Mouse (Mus musculus) cerebellum, adult 2 months (tissue): ENCODE data around the gene Scfd2. TPM values are rescaled to one million over a fixed set of nuclear protein-coding genes. Genes with fewer than 3 reads are reported as not detected.

ENCODE experiments used
- DNase-seq, 2 experiments: peaks; one replicate each; pipeline ENCODE4 v3.0.0; 2021
- H3K27ac ChIP-seq: fragments of 200-500 bp; 2 replicates; pipeline ENCODE4 v1.5.1; 2012; ENCODE audit warnings: low read length, control low read depth, inconsistent platforms; ENCODE audit not compliant: insufficient read depth
- H3K27me3 ChIP-seq: fragments of 200-500 bp; 2 replicates; pipeline ENCODE4 v1.6.1; 2012; ENCODE audit warnings: inconsistent platforms, mild to moderate bottlenecking, low read length, moderate library complexity; ENCODE audit not compliant: control insufficient read depth, insufficient read depth
- H3K4me1 ChIP-seq: fragments of 200-500 bp; 2 replicates; pipeline ENCODE4 v1.6.1; 2011; ENCODE audit warnings: low read length; ENCODE audit not compliant: control insufficient read depth, insufficient read depth
- H3K4me3 ChIP-seq: fragments of 200-500 bp; replicated peaks from 2 replicates; pipeline ENCODE3; 2011; ENCODE audit warnings: mild to moderate bottlenecking, low read depth, low read length, control low read depth; ENCODE audit not compliant: insufficient read depth
- CTCF ChIP-seq: fragments of 200-500 bp; IDR thresholded peaks from 2 replicates; pipeline ENCODE4 v1.5.1; 2011; ENCODE audit warnings: low read depth, mild to moderate bottlenecking, control low read depth, low read length, moderate library complexity, borderline replicate concordance; ENCODE audit not compliant: insufficient read depth
- POLR2A ChIP-seq: fragments of 200-500 bp; IDR thresholded peaks from 2 replicates; pipeline ENCODE4 v1.6.1; 2011; ENCODE audit warnings: low read length, control low read depth, borderline replicate concordance; ENCODE audit not compliant: insufficient read depth
- WGBS: fragments of 180-500 bp; shearing (Covaris S2); methylation state at CpG from one replicate; pipeline ENCODE4 v1.1.7; 2018; 5-methylcytosine and 5-hydroxymethylcytosine counted together
- polyA plus RNA-seq: library from polyadenylated mRNA; depleted of rRNA; stranded (reverse); fragments of >200 nt; gene quantifications from 2 replicates; pipeline ENCODE4 v1.2.3, GENCODE M21; 2012

The Scfd2 gene
- polyA plus RNA-seq, 1 experiment, result 17.7 TPM

GRCm38 (mm10) chr5:74321010-74321746 lies 210.4 kb downstream of the Scfd2 start:
- Histone ChIP-seq H3K27ac (no peak overlapping the region), H3K4me1 (peaks cover 4% of the 10 kb centered on the region), H3K4me3 (no peak overlapping the region), H3K27me3 (no peaks in the 10 kb centered on the region)
- peak in 1 of 2 experiments; percentile 32 for DNase-seq
- 63% methylated on average over 10 of the region's 10 CpGs for WGBS
- TF ChIP-seq POLR2A, result no peak
- no peak for TF ChIP-seq CTCF

DNA sequence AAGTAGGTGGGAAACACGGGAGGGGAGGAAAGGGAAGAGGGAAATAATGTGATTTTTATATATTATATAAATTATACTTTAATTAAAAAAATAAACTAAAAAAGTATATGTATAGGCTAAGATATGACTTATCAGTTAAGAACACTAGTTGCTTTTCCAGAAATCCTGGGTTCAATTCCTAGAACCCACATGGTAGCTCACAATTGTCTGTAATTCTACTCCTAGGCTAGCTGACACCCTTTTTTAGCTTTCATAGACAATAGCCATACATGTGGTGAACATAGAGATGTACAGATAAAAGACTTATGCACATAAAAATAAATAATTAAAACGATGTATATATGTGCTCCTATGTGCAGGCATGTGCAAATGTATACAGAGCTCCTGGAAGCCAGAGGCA lies 212.0 kb downstream of the Scfd2 start:
- Histone ChIP-seq H3K4me3 (no peak overlapping the region), H3K27ac (no peak overlapping the region), H3K27me3 (no peaks in the 10 kb centered on the region), H3K4me1 (peaks cover 4% of the 10 kb centered on the region)
- DNase-seq, result no peak
- WGBS, result 83% methylated on average over 2 of the region's 2 CpGs
- TF ChIP-seq POLR2A, result no peak
- no peak for TF ChIP-seq CTCF

GRCm38 (mm10) chr5:74317174-74317573 lies 214.4 kb downstream of the Scfd2 start:
- Histone ChIP-seq H3K4me3 (no peak overlapping the region), H3K27me3 (no peaks in the 10 kb centered on the region), H3K4me1 (peaks cover 8% of the 10 kb centered on the region), H3K27ac (no peak overlapping the region)
- no peak for DNase-seq
- 94% methylated on average over 3 of the region's 3 CpGs for WGBS
- TF ChIP-seq CTCF (no peak), POLR2A (no peak)

- no peak for TF ChIP-seq CTCF
- no peak for TF ChIP-seq POLR2A
- 96% methylated on average over 11 of the region's 11 CpGs for WGBS
- H3K4me1 ChIP-seq, result peaks cover 8% of the 10 kb centered on the region
Observed at GRCm38 (mm10) chr5:74316333-74316945, 215.1 kb downstream of the Scfd2 start.

DNA sequence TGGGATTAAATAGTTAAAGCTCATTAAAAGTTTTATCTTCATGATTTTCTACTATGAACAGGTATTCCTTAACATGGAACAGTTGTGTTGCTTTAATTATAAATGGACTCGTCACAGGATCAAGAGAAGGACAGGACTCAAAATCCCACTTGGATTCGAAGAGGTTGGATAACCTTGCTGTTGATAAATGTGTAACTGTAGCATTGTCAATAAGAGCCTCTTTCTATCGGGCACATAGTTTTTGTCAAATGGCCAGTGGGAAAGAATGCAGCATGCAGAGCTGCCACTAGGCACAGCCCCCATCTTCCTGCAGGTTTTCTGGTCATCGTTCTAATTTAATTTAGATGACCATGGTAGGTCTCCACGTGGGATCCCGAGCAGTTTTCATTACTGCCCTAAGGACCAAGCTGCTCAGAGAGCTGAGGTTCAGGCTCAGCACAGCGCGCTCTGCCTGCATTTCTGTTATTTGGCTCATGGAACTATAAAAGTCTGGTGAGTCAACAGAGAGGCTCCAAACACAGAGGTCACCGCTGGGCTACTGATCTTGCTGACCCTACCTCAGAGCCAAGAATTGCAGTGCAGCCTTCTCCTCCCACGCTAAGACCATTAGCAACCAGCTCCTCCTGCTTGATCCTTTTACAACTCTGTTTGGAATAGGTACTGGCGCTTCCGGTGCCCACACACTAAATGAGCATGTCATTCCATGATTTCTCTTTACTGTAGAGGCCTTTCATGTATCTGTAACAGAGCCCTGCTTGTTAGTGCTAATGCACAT lies 215.9 kb downstream of the Scfd2 start:
- peaks cover 4% of the 10 kb centered on the region; the same call in 1 of the 2 replicates for H3K4me1 ChIP-seq
- H3K27ac ChIP-seq, result no peak overlapping the region
- H3K27me3 ChIP-seq, result no peaks in the 10 kb centered on the region
- no peak overlapping the region for H3K4me3 ChIP-seq
- no peak for DNase-seq
- WGBS, result 61% methylated on average over 12 of the region's 12 CpGs
- no peak for TF ChIP-seq POLR2A
- no peak for TF ChIP-seq CTCF

More at GRCm38 (mm10) chr5:74316333-74316945, 215.1 kb downstream of the Scfd2 start:
- Histone ChIP-seq H3K27ac (no peak overlapping the region), H3K27me3 (no peaks in the 10 kb centered on the region), H3K4me3 (no peak overlapping the region)
- DNase-seq, result no peak

DNA sequence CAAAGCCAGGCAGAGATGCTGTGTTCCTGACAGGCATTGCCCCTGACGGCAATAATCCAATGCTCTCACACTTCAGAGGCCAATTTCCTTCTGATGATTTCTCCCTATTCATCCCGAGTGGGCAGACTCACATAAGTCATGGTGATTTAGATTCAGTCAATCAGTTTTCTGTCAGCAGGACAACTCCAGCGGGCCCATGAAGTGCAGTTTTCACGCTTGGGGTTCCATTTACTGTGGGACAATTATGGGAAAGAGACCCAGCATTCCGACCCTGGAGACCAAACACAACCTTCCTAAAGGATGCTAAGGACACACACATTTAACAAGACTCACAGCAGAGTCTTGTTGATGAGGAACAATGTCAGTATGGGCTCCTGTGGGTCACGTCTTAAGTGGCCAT lies 217.1 kb downstream of the Scfd2 start:
- no peaks in the 10 kb centered on the region for H3K27me3 ChIP-seq
- no peak overlapping the region for H3K27ac ChIP-seq
- DNase-seq, result no peak
- H3K4me1 ChIP-seq, result peaks cover 4% of the 10 kb centered on the region; the same call in 1 of the 2 replicates
- 77% methylated on average over 6 of the region's 6 CpGs for WGBS
- H3K4me3 ChIP-seq, result no peak overlapping the region
- TF ChIP-seq CTCF, result no peak
- no peak for TF ChIP-seq POLR2A

DNA sequence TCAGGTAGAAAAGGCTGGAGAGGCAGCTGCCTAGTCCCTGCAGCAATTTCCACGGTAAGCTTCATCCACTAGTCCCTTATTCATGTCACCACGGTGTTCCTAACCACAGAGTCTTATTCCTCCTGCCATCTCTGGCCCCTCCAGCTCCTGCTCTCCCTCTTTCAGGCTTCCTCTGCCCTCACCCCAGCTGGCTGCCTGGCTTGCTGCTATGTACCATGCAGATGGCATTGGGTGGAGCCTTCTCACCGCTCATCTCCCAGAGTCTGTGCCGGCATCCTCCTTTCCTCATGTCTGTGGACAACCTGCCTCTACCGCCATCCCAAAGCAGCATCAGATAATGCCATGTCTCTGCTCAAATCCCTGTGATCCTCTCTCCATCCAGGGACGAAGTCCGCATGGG lies 218.0 kb downstream of the Scfd2 start:
- peaks cover 4% of the 10 kb centered on the region; the same call in 1 of the 2 replicates for H3K4me1 ChIP-seq
- 42% methylated on average over 7 of the region's 7 CpGs for WGBS
- H3K4me3 ChIP-seq, result no peak overlapping the region
- H3K27ac ChIP-seq, result no peak overlapping the region
- no peaks in the 10 kb centered on the region for H3K27me3 ChIP-seq
- no peak for DNase-seq
- TF ChIP-seq POLR2A (no peak), CTCF (no peak)

DNA sequence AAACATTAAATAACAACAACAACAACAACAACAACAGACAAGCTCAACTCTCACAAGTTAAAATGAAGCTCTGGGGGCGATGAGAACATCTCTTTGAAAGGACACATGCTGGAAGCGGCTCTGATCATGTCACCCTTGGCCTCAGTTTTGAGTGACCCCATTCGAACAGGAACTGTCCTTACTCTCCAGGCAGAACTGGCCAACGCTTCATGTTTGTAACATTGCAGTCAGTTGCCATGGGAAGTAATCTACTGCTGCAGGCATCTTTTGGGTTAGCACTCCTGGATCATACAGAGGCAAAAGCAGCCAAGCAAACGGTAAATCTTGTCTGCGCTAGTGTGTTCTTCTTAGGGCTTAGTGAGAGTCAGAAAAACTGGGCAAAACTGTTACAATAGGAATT lies 219.7 kb downstream of the Scfd2 start:
- H3K27me3 ChIP-seq, result no peaks in the 10 kb centered on the region
- 70% methylated on average over 6 of the region's 6 CpGs for WGBS
- DNase-seq, result no peak
- no peak overlapping the region for H3K27ac ChIP-seq
- peaks cover 4% of the 10 kb centered on the region; the same call in 1 of the 2 replicates for H3K4me1 ChIP-seq
- H3K4me3 ChIP-seq, result no peak overlapping the region
- no peak for TF ChIP-seq POLR2A
- TF ChIP-seq CTCF, result no peak
